Mouse (Mus musculus): Measurements from ENCODE around the gene Ugt1a7c.
A peak's percentile ranks its signal among the peaks of the same experiment; 100 is the strongest.
"Not testable (repeated sequence)": the region's sequence is repeated elsewhere in the genome, so short reads cannot be mapped to it uniquely, and the experiment has no call there.

The Ugt1a7c gene

GRCm38 (mm10) chr1:88120550-88120949 is 25.7 kb downstream of the Ugt1a7c start:
- DNase-seq: not testable (repeated sequence)

DNA sequence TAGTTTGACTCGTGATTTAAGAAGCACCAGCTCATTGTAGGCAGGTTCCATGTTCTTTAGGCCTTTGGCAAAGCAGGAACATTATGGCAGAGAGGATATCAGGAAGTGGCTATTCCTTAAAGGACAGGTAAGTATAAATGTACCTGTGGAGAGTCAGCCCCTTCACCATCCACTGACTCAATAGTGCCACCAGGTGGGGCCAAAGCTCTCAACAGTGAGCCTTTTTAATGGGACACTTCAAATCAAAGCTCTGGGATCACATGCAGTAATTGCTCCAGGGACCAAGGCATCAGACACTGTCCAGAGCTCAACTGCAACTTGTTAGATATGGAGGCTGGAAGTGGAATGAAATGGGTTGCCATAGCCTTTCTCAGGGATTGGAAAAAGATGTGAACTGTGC is 26.7 kb downstream of the Ugt1a7c start:
- DNase-seq: peak; percentile 11

DNA sequence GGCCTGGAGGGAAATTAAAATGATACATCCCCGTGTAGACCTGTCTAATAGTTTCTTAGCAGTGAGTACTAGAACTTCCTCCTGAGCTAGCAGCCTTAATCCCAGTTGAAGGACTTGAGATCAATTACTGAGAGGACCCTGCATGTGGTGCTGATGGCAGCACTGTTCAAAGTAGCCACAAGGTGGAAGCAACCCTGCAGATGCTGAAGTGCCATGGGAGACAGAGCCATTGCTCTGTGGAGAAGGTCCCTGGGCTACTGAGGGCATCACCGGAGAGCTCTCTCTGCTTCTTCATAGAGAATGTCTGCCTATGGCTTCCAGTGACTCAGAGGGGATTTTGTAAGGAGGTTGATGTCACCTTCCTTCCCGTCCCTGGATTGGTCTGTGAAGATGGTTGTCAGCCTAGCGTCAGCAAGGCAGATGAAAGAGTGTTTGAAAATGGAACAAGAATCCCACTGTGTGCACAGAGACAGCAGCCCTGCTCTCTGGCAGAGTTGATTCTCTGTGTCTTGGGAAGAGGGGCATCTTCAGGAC is 31.0 kb downstream of the Ugt1a7c start:
- not testable (repeated sequence) for DNase-seq

GRCm38 (mm10) chr1:88129091-88129490 is 34.2 kb downstream of the Ugt1a7c start:
- DNase-seq: not testable (repeated sequence)

DNA sequence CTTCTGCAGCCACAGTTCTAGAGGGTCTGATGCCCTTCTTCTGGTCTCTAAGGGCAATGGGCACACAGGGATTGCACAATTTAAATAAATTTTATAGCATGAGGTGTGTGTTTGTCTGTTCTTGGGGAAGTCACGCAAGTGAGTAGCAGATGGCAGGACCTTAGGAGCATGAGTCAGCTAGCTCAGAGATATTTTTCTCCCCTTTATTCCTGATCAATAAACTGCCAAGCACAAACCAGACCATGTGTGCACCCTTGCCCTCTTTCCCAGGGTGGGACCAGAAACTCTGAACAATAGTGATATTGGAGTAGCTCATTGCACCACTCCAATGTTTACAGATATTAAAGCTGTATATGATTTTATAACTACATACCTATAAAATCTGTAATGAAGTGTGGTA is 35.4 kb downstream of the Ugt1a7c start:
- DNase-seq: not testable (repeated sequence)

GRCm38 (mm10) chr1:88133908-88134456 is 39.1 kb downstream of the Ugt1a7c start:
- peak; percentile 6 for DNase-seq

DNA sequence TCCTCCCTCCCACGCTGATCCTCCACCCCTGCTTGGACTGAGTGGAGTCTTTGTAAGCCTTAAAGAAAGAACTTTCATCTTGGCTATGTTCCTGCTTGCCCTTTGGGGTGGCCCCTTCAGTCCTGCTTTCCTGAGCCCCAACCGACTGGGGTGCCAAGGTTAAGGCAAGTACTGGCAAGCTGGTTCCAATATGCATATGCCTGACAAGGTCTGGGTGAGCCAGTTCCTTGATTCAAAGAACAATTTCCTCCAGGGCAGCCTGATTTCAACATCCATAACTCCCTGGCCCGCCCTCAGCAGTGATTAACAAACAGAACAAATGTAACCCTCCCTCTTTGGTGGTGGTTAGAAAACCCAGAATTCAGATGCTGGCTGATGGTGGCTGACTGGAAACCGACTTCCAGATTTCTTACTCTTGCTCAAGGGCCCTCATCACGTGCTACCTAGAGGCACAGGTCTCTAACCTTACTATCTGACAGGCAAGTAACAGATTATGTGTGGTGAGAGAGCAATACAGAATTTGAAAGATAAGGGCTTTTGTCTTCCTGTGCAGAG is 39.7 kb downstream of the Ugt1a7c start, which contains the start of gene Ugt1a6a:
TSS of gene Ugt1a6a (plus strand) at position 353 of the 555 bp plus-strand sequence.
- not testable (repeated sequence) for DNase-seq

GRCm38 (mm10) chr1:88135229-88135904 is 40.5 kb downstream of the Ugt1a7c start:
- DNase-seq: not testable (repeated sequence)

DNA sequence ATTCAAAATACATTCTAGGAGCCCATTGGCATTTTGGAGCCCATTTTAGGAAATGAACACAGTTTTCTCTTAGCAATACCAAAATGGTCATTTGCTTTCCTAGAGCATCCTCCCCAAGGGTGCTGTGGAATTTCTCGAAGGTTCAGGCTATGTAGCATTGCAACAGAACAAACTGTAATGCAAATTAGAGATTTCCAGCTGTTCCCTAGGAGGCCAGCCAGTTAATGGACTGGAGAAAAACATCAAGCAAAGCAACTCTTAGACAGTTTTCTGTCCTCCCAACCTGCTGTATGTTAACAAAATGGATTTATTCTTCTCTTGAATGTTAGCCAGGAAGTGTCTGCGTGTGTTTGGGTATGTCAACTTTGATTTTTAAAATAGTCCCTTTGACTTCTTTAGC is 41.8 kb downstream of the Ugt1a7c start:
- no peak for DNase-seq

GRCm38 (mm10) chr1:88137264-88137663 is 42.4 kb downstream of the Ugt1a7c start:
- DNase-seq: no peak

DNA sequence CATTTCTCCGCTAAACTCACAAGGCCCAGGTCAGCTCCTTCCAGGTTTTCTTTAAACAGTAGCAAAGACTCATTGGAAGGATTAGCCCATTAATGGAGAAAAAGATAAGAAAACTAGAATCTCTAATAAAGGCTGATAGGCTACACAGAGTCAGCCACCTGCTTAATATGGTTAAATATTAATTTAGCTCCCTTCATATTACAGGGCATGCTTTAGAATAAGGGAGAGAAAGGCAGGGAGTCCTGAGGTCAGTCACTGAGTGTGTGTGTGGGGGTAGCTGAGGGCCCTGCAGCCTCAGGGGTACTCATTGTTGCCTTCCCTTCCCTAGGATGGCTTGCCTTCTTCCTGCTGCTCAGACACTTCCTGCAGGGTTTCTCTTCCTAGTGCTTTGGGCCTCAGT is 43.3 kb downstream of the Ugt1a7c start:
- DNase-seq: no peak

GRCm38 (mm10) chr1:88140492-88140891 is 45.6 kb downstream of the Ugt1a7c start:
- not testable (repeated sequence) for DNase-seq

DNA sequence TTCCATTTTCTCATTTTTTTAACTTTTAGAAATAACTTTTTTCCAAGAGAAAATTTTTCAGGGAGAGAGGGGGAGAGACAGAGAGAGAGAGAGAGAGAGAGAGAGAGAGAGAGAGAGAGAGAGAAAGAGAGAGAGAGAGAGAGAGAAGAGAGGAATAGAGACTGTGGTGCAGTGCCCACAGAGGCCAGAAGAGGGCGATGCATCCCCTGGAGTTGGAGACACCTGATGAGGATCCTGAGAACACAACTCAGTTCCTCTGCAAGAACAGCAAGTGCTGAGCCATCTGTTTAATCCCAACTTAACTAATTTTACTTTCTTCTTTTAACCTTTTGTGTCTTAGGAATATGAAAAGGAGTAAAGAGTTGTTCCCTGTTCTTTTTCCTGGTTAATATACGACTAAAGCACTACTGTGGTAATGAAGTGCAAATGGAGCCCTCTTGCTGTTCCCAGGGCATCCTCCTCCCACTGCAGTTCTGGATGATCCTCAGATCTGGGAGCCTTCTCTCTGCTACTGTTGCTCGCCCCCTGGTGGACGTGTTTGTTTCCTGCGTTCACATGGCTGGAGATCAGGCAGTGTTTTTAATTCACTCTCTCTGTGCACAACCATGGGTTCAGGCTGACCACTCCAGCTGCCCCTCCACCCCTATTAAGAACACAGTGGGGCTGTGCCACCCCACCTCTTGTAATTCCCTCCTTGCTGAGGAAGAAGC is 49.3 kb downstream of the Ugt1a7c start:
- peak; percentile 30 for DNase-seq

GRCm38 (mm10) chr1:88145278-88145677 is 50.4 kb downstream of the Ugt1a7c start:
- DNase-seq: peak; percentile 39

DNA sequence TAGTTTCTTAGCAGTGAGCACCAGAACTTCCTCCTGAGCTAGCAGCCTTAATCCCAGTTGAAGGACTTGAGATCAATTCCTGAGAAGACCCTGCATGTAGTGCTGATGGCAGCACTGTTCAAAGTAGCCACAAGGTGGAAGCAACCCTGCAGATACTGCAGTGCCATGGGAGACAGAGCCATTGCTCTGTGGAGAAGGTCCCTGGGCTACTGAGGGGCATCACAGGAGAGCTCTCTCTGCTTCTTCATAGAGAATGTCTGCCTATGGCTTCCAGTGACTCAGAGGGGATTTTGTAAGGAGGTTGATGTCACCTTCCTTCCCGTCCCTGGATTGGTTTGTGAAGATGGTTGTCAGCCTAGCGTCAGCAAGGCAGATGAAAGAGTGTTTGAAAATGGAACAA is 55.3 kb downstream of the Ugt1a7c start:
- not testable (repeated sequence) for DNase-seq

GRCm38 (mm10) chr1:88158430-88158829 is 63.6 kb downstream of the Ugt1a7c start:
- no peak for DNase-seq

DNA sequence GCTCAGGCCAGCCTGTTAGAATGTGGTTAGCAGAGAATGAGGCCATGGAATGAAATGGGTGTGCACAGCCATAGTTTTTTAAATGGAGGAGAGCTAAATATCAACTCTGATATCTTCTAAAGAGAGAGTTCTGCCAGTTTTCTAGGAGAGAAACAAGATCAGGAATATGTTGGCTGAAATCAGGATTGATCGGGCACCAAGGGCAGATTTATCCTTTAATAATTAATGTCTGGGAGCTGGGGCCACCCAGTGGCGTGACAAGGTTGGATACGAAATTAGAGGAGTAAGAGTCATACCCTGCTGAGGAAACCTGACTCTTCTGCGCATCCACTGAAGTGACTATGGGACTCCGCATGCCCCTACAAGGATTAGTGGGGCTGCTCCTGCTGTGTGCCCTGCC is 70.8 kb downstream of the Ugt1a7c start, which contains the start of gene Ugt1a5:
TSS of gene Ugt1a5 (plus strand) at position 302 of the 400 bp plus-strand sequence.
- DNase-seq: no peak

- DNase-seq: not testable (repeated sequence)
Measured at GRCm38 (mm10) chr1:88172190-88172589, 77.3 kb downstream of the Ugt1a7c start.

DNA sequence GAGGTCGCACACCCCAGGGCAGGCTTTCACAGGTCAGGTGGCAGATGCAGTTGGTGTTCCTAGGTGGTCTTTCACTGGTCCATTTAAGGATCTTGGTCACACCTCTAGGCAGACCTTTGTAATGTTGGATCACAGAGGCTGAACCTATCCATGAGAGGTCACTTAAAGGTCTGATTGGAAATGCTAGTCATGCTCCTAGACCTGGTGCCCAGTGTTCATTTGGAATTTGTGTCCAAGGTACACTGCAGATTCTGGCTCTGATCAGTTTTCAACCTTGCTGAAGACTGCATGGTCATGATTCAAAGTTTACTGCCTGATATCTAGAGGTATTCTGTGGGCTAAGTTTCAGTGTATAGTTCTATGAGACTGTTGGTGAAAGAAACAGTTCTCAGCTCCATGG is 84.8 kb downstream of the Ugt1a7c start:
- no peak for DNase-seq

- no peak for DNase-seq
Measured at GRCm38 (mm10) chr1:88186325-88186935, 91.6 kb downstream of the Ugt1a7c start.

DNA sequence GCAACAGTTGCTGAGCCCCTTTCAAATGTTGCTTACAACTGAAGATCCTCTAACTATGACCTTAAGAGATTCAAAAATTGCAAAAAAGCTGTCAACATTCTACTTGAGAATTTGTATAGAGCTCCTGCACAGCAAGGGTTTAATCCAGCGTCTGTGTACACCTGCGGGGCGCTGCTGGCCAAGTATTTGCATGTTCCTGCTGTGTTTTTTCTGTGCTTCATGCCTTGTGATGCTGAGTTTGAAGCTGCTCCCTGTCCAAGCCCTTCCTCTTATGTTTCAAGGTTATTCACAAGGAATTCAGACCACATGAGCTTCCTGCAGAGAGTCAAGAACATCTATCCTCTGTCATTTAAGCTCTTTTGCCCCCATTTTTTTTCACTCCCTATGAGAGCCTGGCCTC is 97.3 kb downstream of the Ugt1a7c start:
- DNase-seq: no peak

DNA sequence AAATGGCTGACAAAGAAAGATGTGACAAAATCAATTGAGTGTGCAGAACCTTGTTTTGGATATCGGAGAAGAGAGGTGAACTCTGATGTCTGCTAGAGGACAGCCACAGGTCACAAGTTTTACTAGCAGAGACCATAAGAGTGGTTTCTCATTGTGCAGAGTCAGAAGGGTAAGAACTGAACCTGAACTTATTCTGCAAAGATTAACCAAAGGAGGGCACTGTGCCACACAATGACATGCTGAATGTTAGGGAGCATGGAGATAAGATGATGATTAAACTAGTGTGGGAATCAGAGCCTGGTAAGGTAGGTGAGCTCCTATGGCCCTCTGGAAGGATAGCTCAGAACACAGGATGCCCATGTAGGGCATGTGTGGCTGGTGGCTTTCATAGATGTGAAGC is 100.8 kb downstream of the Ugt1a7c start:
- no peak for DNase-seq

DNA sequence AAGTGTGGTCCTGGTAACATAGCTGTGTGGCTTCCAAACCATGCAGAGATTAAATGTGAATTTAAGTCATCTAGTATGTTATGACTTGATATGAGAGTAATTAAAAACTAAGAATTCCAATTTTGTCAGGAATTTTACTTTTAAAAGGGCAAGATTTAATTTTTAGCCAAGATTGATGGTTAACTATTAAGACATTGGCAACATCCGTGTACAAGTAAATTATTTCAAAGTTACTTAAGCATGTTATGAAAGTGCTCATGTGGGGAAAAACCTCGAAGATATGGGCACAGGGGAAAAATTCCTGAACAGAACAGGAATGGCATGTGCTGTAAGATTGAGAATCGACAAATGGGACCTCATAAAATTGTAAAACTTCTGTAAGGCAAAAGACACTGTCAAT is 102.6 kb downstream of the Ugt1a7c start:
- no peak for DNase-seq

Data from embryo, embryonic 11 days (tissue).